Mouse (Mus musculus) NIH3T3 (cell line): ENCODE results near the gene Hes7.
A peak's percentile ranks its signal among the peaks of the same experiment; 100 is the strongest.

ENCODE experiments used
- DNase-seq: peaks from one replicate; pipeline ENCODE4 v3.0.0-alpha.2; 2012; ENCODE audit warnings: low read depth

The Hes7 gene

GRCm38 (mm10) chr11:69120221-69121000, at the start of gene Hes7:
Gene Hes7 (plus strand): TSS chr11:69120404.
- DNase-seq: no peak

- peak; percentile 98 for DNase-seq
Observed at GRCm38 (mm10) chr11:69070590-69071222, 49.5 kb upstream of the Hes7 start, which contains the start of gene Tmem107. Gene Tmem107 (plus strand): TSS chr11:69070806.

- DNase-seq: peak; percentile 63
Observed at GRCm38 (mm10) chr11:69071262-69071661, 48.9 kb upstream of the Hes7 start.

GRCm38 (mm10) chr11:69072234-69072633, 48.0 kb upstream of the Hes7 start:
- no peak for DNase-seq

GRCm38 (mm10) chr11:69072666-69073064, 47.5 kb upstream of the Hes7 start:
- DNase-seq: peak; percentile 45

GRCm38 (mm10) chr11:69073065-69073888, 46.9 kb upstream of the Hes7 start:
- DNase-seq: peak; percentile 92

- DNase-seq: peak; percentile 52
Observed at GRCm38 (mm10) chr11:69073951-69074775, 46.0 kb upstream of the Hes7 start.

- DNase-seq: no peak
Observed at GRCm38 (mm10) chr11:69074776-69075069, 45.5 kb upstream of the Hes7 start.

GRCm38 (mm10) chr11:69075764-69076479, 44.3 kb upstream of the Hes7 start:
- DNase-seq: no peak

GRCm38 (mm10) chr11:69076572-69076971, 43.6 kb upstream of the Hes7 start:
- DNase-seq: no peak

- no peak for DNase-seq
Observed at GRCm38 (mm10) chr11:69077316-69077715, 42.9 kb upstream of the Hes7 start.

GRCm38 (mm10) chr11:69078041-69078440, 42.2 kb upstream of the Hes7 start:
- no peak for DNase-seq

GRCm38 (mm10) chr11:69078805-69079438, 41.3 kb upstream of the Hes7 start:
- DNase-seq: peak; percentile 74

GRCm38 (mm10) chr11:69080102-69080854, 39.9 kb upstream of the Hes7 start:
- DNase-seq: no peak

GRCm38 (mm10) chr11:69080855-69081222, 39.4 kb upstream of the Hes7 start:
- DNase-seq: no peak

- no peak for DNase-seq
Observed at GRCm38 (mm10) chr11:69081613-69082012, 38.6 kb upstream of the Hes7 start.

- no peak for DNase-seq
Observed at GRCm38 (mm10) chr11:69085608-69086007, 34.6 kb upstream of the Hes7 start.

GRCm38 (mm10) chr11:69086390-69086789, 33.8 kb upstream of the Hes7 start:
- DNase-seq: no peak

GRCm38 (mm10) chr11:69087082-69087481, 33.1 kb upstream of the Hes7 start:
- no peak for DNase-seq

- DNase-seq: no peak
Observed at GRCm38 (mm10) chr11:69087597-69087996, 32.6 kb upstream of the Hes7 start.
